Mouse (Mus musculus) G1E (cell line): ENCODE measurements around the gene Ntm. TPM values are rescaled to one million over a fixed set of nuclear protein-coding genes. Genes with fewer than 3 reads are reported as not detected.

Source experiments
- ATAC-seq: 2 replicates; pipeline ENCODE4 v1.8.0; 2016; ENCODE audit warnings: mild to moderate bottlenecking; ENCODE audit not compliant: insufficient number of reproducible peaks, poor library complexity, low FRiP score, severe bottlenecking; ENCODE audit errors: extremely low read depth
- DNase-seq: peaks from one replicate; pipeline ENCODE4 v3.0.0; 2012; ENCODE audit warnings: low spot score
- H3K27me3 ChIP-seq: 2 replicates; pipeline ENCODE4 v1.6.1; 2012; ENCODE audit warnings: mild to moderate bottlenecking, low read length, inconsistent platforms; ENCODE audit not compliant: insufficient read depth
- H3K36me3 ChIP-seq: replicated peaks from 2 replicates; pipeline ENCODE3; 2012; ENCODE audit warnings: mild to moderate bottlenecking, inconsistent platforms
- H3K4me1 ChIP-seq: 2 replicates; pipeline ENCODE4 v1.6.1; 2012; ENCODE audit warnings: low read depth, low read length, inconsistent platforms, mixed read lengths; ENCODE audit not compliant: insufficient read depth
- H3K4me3 ChIP-seq: 2 replicates; pipeline ENCODE4 v1.5.1; 2012; ENCODE audit warnings: low read depth, mild to moderate bottlenecking, inconsistent platforms, low read length, moderate library complexity, mixed read lengths
- H3K9me3 ChIP-seq: replicated peaks from 2 replicates; pipeline ENCODE4 v1.6.1; 2012; ENCODE audit warnings: inconsistent platforms
- CTCF ChIP-seq: IDR thresholded peaks from 2 replicates; pipeline ENCODE4 v1.5.1; 2012; ENCODE audit warnings: low read depth, low read length, inconsistent platforms, mixed read lengths
- GATA1 ChIP-seq: IDR thresholded peaks from 2 replicates; pipeline ENCODE4 v1.6.1; 2012; ENCODE audit warnings: borderline replicate concordance, low read length, inconsistent platforms, mixed read lengths
- GATA2 ChIP-seq: IDR thresholded peaks from 2 replicates; pipeline ENCODE4 v1.6.1; 2012; ENCODE audit warnings: low read depth, low read length, inconsistent platforms, borderline replicate concordance
- POLR2AphosphoS5 ChIP-seq: IDR thresholded peaks from 2 replicates; pipeline ENCODE4 v1.6.1; 2012; ENCODE audit warnings: low read depth, low read length, inconsistent platforms; ENCODE audit not compliant: insufficient replicate concordance
- TAL1 ChIP-seq: conservative IDR thresholded peaks from 2 replicates; pipeline ENCODE4 v1.6.1; 2012; ENCODE audit warnings: low read depth, low read length, inconsistent platforms, mixed read lengths
- polyA plus RNA-seq: library from polyadenylated mRNA; stranded (reverse); fragments of >175 nt; gene quantifications from 2 replicates; pipeline ENCODE4 v1.2.3, GENCODE M21; 2012
- total RNA-seq, 2 experiments: library from RNA; stranded (forward) in 1 of 2; stranded (reverse) in 1 of 2; fragments of 200-1000 nt in 1 of 2; fragments of >200 nt in 1 of 2; fragmentation: Nextera tagmentation in 1 of 2; gene quantifications; 2 replicates each; pipeline ENCODE4 v1.2.3; 2014 to 2017

Gene Ntm
- total and polyA plus RNA-seq, 3 experiments = 0.11 TPM; not detected in 2

- no peaks in the 10 kb centered on the region for H3K36me3 ChIP-seq
- H3K27me3 ChIP-seq = no peaks in the 10 kb centered on the region
- no peaks in the 10 kb centered on the region for H3K4me1 ChIP-seq
- no peak overlapping the region for H3K4me3 ChIP-seq
- no peak for TF ChIP-seq TAL1
- H3K9me3 ChIP-seq = peaks cover 11% of the 10 kb centered on the region; the same call in 1 of the 2 replicates
- ATAC-seq = no peak
- DNase-seq = no peak
These were observed 448.2 kb downstream of the Ntm start for GRCm38 (mm10) chr9:29514588-29515356.

GRCm38 (mm10) chr9:29496002-29496401 lies 466.9 kb downstream of the Ntm start:
- Histone ChIP-seq H3K4me3 (no peak overlapping the region), H3K27me3 (no peaks in the 10 kb centered on the region), H3K9me3 (peaks cover 7% of the 10 kb centered on the region; the same call in 1 of the 2 replicates), H3K4me1 (no peaks in the 10 kb centered on the region), H3K36me3 (no peaks in the 10 kb centered on the region)
- TF ChIP-seq CTCF = no peak
- no peak for TF ChIP-seq GATA1
- no peak for TF ChIP-seq GATA2
- TF ChIP-seq POLR2AphosphoS5 = no peak
- no peak for TF ChIP-seq TAL1
- no peak for DNase-seq
- no peak for ATAC-seq

- Histone ChIP-seq H3K36me3 (no peaks in the 10 kb centered on the region), H3K4me3 (no peak overlapping the region), H3K9me3 (0 out of 2 replicates have a peak, but pooled peaks cover 5% of the 10 kb centered on the region), H3K27me3 (no peaks in the 10 kb centered on the region), H3K4me1 (no peaks in the 10 kb centered on the region)
- TF ChIP-seq POLR2AphosphoS5 (no peak), GATA2 (no peak), CTCF (no peak), TAL1 (no peak), GATA1 (no peak)
- ATAC-seq (no peak), DNase-seq (no peak)
These were observed 480.7 kb downstream of the Ntm start for GRCm38 (mm10) chr9:29482272-29482671.

DNA sequence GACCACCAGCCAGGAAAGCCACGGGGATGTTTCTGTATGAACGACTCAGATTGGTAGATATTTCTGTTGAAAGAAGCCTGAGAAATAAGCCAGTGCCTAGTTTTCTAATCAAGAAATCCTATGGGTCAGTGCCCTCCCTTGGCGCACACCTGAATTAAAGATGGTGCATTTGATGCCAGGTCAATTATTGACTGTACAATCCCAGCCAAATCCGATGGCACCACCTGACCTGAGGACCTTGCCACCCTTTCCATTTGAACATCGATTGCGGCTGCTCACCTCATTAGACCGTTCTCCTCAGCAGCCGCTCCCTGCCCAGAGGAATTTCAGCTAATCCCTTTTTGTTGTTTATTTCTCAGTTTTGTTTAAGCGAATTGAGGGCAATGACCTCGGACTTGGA lies 483.9 kb downstream of the Ntm start:
- 0 out of 2 replicates have a peak, but pooled peaks cover 7% of the 10 kb centered on the region for H3K9me3 ChIP-seq
- H3K4me1 ChIP-seq = no peaks in the 10 kb centered on the region
- no peak for DNase-seq
- H3K4me3 ChIP-seq = no peak overlapping the region
- TF ChIP-seq CTCF = no peak
- no peak for TF ChIP-seq GATA2
- no peak for TF ChIP-seq GATA1
- TF ChIP-seq TAL1 = no peak
- no peak for TF ChIP-seq POLR2AphosphoS5
- H3K27me3 ChIP-seq = no peaks in the 10 kb centered on the region
- no peaks in the 10 kb centered on the region for H3K36me3 ChIP-seq
- no peak for ATAC-seq

DNA sequence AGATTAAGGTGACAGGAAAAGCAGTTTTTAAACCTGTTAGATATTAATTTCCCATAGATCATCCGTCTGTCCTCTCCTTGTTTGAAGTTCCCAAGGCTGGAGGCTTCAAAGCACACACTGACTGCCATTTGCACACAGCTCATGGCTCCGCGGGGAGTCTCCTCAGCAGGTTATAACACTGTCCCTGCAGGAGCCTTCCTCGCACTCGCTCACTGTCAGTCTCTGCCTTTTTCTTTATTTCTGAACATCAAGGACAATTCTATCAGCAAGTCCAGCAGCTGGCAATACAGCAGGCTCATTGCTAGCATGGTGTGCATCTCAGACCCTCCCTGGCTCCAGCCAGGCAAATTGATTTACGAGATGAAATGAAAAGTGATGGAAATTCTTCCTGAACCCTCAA lies 485.7 kb downstream of the Ntm start:
- no peaks in the 10 kb centered on the region for H3K36me3 ChIP-seq
- no peak for ATAC-seq
- no peak for TF ChIP-seq GATA1
- TF ChIP-seq TAL1 = no peak
- no peak for TF ChIP-seq GATA2
- no peak for TF ChIP-seq POLR2AphosphoS5
- no peak for TF ChIP-seq CTCF
- DNase-seq = no peak
- no peak overlapping the region for H3K4me3 ChIP-seq
- H3K27me3 ChIP-seq = no peaks in the 10 kb centered on the region
- peaks cover 8% of the 10 kb centered on the region; the same call in 1 of the 2 replicates for H3K9me3 ChIP-seq
- no peaks in the 10 kb centered on the region for H3K4me1 ChIP-seq

DNA sequence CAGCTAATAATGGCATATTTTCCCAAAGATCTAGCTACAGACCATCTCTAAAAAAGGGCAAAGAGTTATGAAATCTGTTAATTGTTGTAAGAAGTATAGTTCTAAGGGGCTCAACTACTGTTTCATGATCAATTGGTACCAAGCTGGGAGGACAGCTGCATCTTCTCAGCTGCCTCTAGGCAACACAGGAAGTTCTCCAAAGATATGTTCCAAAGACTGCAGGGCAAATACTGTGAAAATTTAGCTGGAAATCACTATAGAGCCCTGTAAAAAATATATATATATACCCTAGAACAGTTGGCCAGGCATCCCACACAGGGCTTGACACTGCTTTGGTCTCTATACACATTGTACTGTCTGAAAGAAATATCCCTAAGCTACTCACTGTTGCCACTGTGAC lies 489.5 kb downstream of the Ntm start:
- TF ChIP-seq GATA1 = no peak
- no peak for TF ChIP-seq CTCF
- no peak for TF ChIP-seq GATA2
- TF ChIP-seq POLR2AphosphoS5 = no peak
- no peak for TF ChIP-seq TAL1
- DNase-seq = no peak
- Histone ChIP-seq H3K4me1 (no peaks in the 10 kb centered on the region), H3K27me3 (no peaks in the 10 kb centered on the region), H3K9me3 (peaks cover 4% of the 10 kb centered on the region; the same call in 1 of the 2 replicates), H3K4me3 (no peak overlapping the region), H3K36me3 (no peaks in the 10 kb centered on the region)
- ATAC-seq = no peak

- Histone ChIP-seq H3K4me3 (no peak overlapping the region), H3K27me3 (no peaks in the 10 kb centered on the region), H3K4me1 (no peaks in the 10 kb centered on the region), H3K36me3 (no peaks in the 10 kb centered on the region), H3K9me3 (peaks cover 4% of the 10 kb centered on the region; the same call in 1 of the 2 replicates)
- DNase-seq (no peak), ATAC-seq (no peak)
- no peak for TF ChIP-seq GATA1
- no peak for TF ChIP-seq CTCF
- TF ChIP-seq POLR2AphosphoS5 = no peak
- TF ChIP-seq GATA2 = no peak
- TF ChIP-seq TAL1 = no peak
These were observed 490.7 kb downstream of the Ntm start for GRCm38 (mm10) chr9:29472226-29472625.
